Mouse (Mus musculus): ENCODE measurements around the gene Esrrg. TPM values are rescaled to one million over a fixed set of nuclear protein-coding genes. Genes with fewer than 3 reads are reported as not detected.

Esrrg gene
- polyA plus RNA-seq, 1 experiment from 2014 or later: 1.8 TPM

DNA sequence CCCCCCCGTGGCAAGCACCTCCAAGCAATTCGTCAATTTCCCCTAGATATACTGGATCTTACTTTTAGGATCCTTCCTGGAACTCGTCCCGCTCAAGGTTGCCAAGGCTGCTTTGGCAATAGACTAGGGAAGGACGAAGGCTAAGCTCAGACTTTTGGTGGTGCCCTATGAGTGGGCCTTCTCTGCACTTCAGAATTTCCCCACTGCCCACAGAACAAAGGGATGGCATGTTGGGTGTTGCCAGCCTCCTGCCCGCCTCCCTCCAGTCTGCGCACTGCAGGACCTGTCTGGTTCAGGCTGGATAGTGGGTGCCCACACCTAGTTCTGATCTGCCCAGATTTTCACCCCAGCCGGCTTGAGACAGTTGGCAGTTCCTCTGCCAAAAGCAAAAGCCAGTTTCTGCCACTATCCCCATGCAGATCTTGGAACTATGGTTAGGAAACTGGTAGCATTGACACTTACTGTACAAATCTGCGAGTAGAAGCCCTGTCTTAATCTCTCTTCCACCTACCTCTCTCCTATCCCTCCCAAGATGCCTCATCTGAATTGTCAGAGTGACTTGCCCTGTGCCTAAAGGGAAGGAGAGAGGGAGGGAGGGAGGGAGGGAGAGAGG lies 1.9 kb downstream of the Esrrg start:
- WGBS: 15% methylated on average over 8 of the region's 9 CpGs
- Histone ChIP-seq H3K27me3 (ENCODE audit: poor library complexity, severe bottlenecking) (peaks cover 82% of the 10 kb centered on the region), H3K27ac (no peak overlapping the region), H3K9me3 (no peaks in the 10 kb centered on the region), H3K36me3 (replicated peaks) (no peaks in the 10 kb centered on the region), H3K4me3 (no peak overlapping the region), H3K4me1 (peaks cover 52% of the 10 kb centered on the region)
- DNase-seq (ENCODE audit: extremely low spot score, low spot score): peak; percentile 20

- no peak for DNase-seq (ENCODE audit: extremely low spot score, low spot score)
- Histone ChIP-seq H3K9me3 (no peaks in the 10 kb centered on the region), H3K4me1 (peaks cover 38% of the 10 kb centered on the region), H3K36me3 (replicated peaks) (no peaks in the 10 kb centered on the region), H3K4me3 (no peak overlapping the region), H3K27me3 (ENCODE audit: poor library complexity, severe bottlenecking) (peaks cover 67% of the 10 kb centered on the region), H3K27ac (no peak overlapping the region)
- WGBS: 34% methylated on average over 5 of the region's 5 CpGs
Observed at GRCm38 (mm10) chr1:187611925-187612324, 3.3 kb downstream of the Esrrg start.

GRCm38 (mm10) chr1:187613277-187613676 lies 4.7 kb downstream of the Esrrg start:
- DNase-seq (ENCODE audit: extremely low spot score, low spot score): no peak
- no peaks in the 10 kb centered on the region for H3K36me3 ChIP-seq (replicated peaks)
- H3K27me3 ChIP-seq (ENCODE audit: poor library complexity, severe bottlenecking): peaks cover 54% of the 10 kb centered on the region
- H3K4me3 ChIP-seq: no peak overlapping the region
- no peaks in the 10 kb centered on the region for H3K9me3 ChIP-seq
- 79% methylated on average over 3 of the region's 3 CpGs for WGBS
- H3K4me1 ChIP-seq: peaks cover 25% of the 10 kb centered on the region
- no peak overlapping the region for H3K27ac ChIP-seq

DNA sequence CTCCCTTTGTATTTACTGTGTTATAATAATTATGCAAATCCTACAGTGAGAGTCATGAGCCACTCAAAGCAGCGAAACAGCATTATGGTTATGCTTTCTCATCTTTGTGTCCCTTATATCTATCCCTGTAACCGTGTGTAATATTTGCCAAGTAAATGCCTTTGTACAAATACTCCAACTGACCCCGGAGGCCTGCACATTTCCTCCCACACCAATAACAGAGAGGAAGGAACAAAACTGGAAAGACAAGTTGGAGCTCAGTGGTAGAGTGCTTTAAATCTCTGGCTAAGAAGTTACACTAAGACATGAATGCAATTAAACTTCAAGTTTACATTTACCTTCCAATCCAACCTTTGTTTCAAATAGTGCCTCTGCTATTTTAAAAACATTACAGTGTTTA lies 15.4 kb downstream of the Esrrg start:
- H3K27me3 ChIP-seq (ENCODE audit: poor library complexity, severe bottlenecking): no peaks in the 10 kb centered on the region
- H3K9me3 ChIP-seq: no peaks in the 10 kb centered on the region
- H3K36me3 ChIP-seq (replicated peaks): no peaks in the 10 kb centered on the region
- no peak overlapping the region for H3K4me3 ChIP-seq
- WGBS: 91% methylated on average over 3 of the region's 3 CpGs
- H3K4me1 ChIP-seq: no peaks in the 10 kb centered on the region
- no peak overlapping the region for H3K27ac ChIP-seq
- no peak for DNase-seq (ENCODE audit: extremely low spot score, low spot score)

GRCm38 (mm10) chr1:187630361-187630760 lies 21.8 kb downstream of the Esrrg start:
- Histone ChIP-seq H3K9me3 (no peaks in the 10 kb centered on the region), H3K27me3 (ENCODE audit: poor library complexity, severe bottlenecking) (no peaks in the 10 kb centered on the region), H3K4me1 (no peaks in the 10 kb centered on the region), H3K36me3 (replicated peaks) (no peaks in the 10 kb centered on the region), H3K27ac (no peak overlapping the region), H3K4me3 (no peak overlapping the region)
- 92% methylated on average over 8 of the region's 8 CpGs for WGBS
- no peak for DNase-seq (ENCODE audit: extremely low spot score, low spot score)

DNA sequence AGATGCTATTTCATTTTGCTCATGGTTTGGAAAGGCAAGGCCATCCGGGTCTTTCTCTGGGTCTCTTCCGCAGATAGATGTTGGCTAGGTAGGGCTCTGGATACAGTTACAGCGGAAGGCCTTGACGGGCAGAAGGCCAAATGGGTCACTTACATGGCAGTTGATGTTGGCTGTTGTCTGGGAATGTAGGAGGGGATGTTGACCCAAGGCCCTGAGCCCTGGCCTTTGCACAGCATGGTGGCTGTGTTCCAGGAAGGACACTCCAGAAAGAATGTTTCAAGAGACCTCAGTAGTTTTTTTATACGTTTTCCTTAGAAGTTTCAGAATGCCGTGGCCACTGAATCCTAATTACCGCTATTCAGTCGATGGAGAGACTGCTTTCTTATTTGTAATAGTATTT lies 22.9 kb downstream of the Esrrg start:
- H3K36me3 ChIP-seq (replicated peaks): no peaks in the 10 kb centered on the region
- no peak for DNase-seq (ENCODE audit: extremely low spot score, low spot score)
- H3K4me1 ChIP-seq: no peaks in the 10 kb centered on the region
- H3K9me3 ChIP-seq: no peaks in the 10 kb centered on the region
- WGBS: 89% methylated on average over 8 of the region's 8 CpGs
- no peaks in the 10 kb centered on the region for H3K27me3 ChIP-seq (ENCODE audit: poor library complexity, severe bottlenecking)
- no peak overlapping the region for H3K27ac ChIP-seq
- no peak overlapping the region for H3K4me3 ChIP-seq

DNA sequence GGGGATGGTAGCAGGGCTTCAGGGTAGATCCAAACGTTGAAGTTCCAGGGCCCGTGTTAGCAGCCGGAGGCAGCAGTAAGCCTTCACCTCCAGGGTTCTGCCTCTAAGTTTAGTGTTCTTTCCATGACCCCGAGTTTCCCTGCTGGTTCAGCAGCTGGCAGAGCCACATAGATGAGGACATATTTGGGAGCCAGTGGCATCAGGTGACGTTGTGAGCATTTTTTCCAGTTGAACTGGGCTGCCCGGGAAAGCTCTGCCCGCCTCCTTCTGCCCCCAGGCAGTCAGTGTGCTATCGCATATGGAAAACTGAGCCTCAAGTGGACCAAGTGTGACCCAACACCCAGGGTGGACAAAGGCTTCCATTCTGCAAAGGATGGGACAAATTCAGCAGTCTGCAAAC lies 36.7 kb downstream of the Esrrg start:
- Histone ChIP-seq H3K4me1 (no peaks in the 10 kb centered on the region), H3K27me3 (ENCODE audit: poor library complexity, severe bottlenecking) (peaks cover 6% of the 10 kb centered on the region; the same call in 1 of the 2 replicates), H3K27ac (no peak overlapping the region), H3K4me3 (no peak overlapping the region), H3K9me3 (no peaks in the 10 kb centered on the region), H3K36me3 (replicated peaks) (no peaks in the 10 kb centered on the region)
- 80% methylated on average over 8 of the region's 8 CpGs for WGBS
- no peak for DNase-seq (ENCODE audit: extremely low spot score, low spot score)

GRCm38 (mm10) chr1:187648551-187648950 lies 40.0 kb downstream of the Esrrg start:
- 93% methylated on average over 8 of the region's 8 CpGs for WGBS
- Histone ChIP-seq H3K4me1 (peaks cover 25% of the 10 kb centered on the region), H3K36me3 (replicated peaks) (no peaks in the 10 kb centered on the region), H3K9me3 (no peaks in the 10 kb centered on the region), H3K27ac (no peak overlapping the region), H3K4me3 (no peak overlapping the region), H3K27me3 (ENCODE audit: poor library complexity, severe bottlenecking) (peaks cover 28% of the 10 kb centered on the region)
- no peak for DNase-seq (ENCODE audit: extremely low spot score, low spot score)

GRCm38 (mm10) chr1:187649871-187650270 lies 41.3 kb downstream of the Esrrg start:
- DNase-seq (ENCODE audit: extremely low spot score, low spot score): no peak
- H3K4me1 ChIP-seq: peaks cover 25% of the 10 kb centered on the region
- H3K4me3 ChIP-seq: no peak overlapping the region
- no peaks in the 10 kb centered on the region for H3K9me3 ChIP-seq
- WGBS: 69% methylated on average over 5 of the region's 5 CpGs
- H3K36me3 ChIP-seq (replicated peaks): no peaks in the 10 kb centered on the region
- H3K27me3 ChIP-seq (ENCODE audit: poor library complexity, severe bottlenecking): peaks cover 31% of the 10 kb centered on the region
- no peak overlapping the region for H3K27ac ChIP-seq

DNA sequence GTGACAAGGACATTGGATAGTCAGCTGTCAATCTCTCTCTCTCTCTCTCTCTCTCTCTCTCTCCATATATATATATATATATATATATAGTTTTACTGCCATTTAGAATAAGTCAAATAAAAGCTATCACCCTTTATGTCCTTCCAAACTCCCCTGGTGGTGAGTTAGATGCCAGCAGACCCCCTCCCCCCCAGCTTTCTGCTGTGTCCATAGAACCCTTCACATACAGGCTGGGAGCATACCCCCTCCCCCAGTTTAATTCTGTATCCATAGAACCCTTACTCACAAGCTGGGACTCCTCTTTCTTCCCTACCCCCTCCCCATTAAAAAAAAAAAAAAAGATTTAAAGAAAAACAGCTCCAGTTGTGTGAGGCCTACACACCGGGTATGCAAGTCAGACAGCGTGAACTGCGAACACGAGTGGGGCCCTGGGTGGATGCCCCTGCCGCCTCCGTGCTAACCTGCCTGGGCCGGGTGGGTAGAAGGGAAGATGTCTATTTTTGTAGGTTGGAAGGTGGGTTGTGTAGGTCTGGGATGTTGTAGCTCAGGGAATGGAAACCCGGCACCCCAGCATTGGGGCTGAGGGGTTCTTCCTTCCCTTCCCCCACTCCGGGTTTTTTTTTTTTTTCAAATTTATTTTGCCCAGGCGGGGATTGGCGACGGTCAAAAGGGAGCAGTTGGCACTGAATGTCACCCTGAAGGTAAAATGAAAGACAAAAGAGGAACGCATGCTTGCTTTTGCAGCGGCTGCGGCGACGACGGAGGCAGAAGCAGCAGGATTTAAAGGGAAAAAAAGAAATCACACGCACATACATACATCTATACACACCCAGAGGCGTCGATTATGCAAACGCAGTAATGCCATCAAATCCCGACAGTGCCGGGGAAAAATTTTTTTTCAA lies 42.4 kb downstream of the Esrrg start:
- peaks cover 31% of the 10 kb centered on the region for H3K27me3 ChIP-seq (ENCODE audit: poor library complexity, severe bottlenecking)
- no peaks in the 10 kb centered on the region for H3K36me3 ChIP-seq (replicated peaks)
- peaks cover 25% of the 10 kb centered on the region for H3K4me1 ChIP-seq
- DNase-seq (ENCODE audit: extremely low spot score, low spot score): no peak
- H3K9me3 ChIP-seq: no peaks in the 10 kb centered on the region
- H3K27ac ChIP-seq: peak overlapping the region; percentile 90
- WGBS: 8% methylated on average over 24 of the region's 24 CpGs
- peak overlapping the region; percentile 68 for H3K4me3 ChIP-seq

DNA sequence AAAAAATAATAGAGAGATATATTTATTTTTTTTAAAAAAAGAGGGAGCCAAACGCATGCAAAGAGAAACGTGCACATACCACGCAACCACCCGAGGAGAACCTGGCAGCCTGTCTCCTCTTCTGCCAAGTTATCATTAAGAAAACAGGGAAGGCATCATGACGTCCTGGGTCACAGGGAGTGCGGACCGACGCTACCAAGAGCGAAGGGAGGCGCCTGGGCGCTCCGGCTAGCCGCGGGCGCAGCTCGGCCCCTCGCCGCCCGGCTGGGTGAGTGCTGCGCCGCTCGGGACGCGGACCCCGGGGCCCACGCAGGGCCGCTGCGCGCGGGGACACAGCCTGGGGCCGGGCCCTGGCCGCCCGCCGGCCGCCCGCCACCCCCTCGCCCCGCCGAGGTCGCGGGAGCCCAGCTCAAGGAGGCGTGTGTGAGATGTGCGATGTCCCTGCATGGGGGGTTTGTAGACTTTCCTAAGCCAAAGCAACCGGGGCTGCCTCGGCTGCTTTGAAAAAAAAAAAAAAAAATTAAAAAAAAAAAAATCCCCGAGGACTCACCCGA lies 43.2 kb downstream of the Esrrg start:
- H3K4me3 ChIP-seq: peak overlapping the region; percentile 68
- no peaks in the 10 kb centered on the region for H3K36me3 ChIP-seq (replicated peaks)
- DNase-seq (ENCODE audit: extremely low spot score, low spot score): peak; percentile 47
- WGBS: under 1% methylated on average over 47 of the region's 47 CpGs
- H3K27ac ChIP-seq: peak overlapping the region; percentile 90
- H3K4me1 ChIP-seq: peaks cover 25% of the 10 kb centered on the region
- no peaks in the 10 kb centered on the region for H3K9me3 ChIP-seq
- H3K27me3 ChIP-seq (ENCODE audit: poor library complexity, severe bottlenecking): peaks cover 31% of the 10 kb centered on the region

DNA sequence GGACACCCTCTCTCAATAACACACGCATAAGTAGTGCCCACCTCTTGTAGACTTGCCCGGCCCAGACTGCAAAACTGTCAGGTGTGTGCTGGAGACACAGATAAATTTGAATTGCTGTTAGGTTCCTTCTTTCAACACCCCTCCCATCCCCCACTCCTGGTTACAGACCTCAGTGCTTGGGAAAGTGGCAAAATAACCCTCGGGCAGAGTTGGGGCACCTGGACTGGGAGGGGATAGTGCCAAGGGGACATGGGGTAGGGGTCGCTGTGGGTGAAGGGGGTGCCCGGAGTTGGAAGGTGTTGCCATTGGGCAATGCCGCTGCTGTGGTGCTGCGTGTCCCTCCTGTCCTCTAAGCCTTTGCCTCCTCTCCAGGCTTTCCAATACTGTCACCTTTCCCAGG lies 43.9 kb downstream of the Esrrg start:
- peaks cover 25% of the 10 kb centered on the region for H3K4me1 ChIP-seq
- DNase-seq (ENCODE audit: extremely low spot score, low spot score): no peak
- H3K9me3 ChIP-seq: no peaks in the 10 kb centered on the region
- peak overlapping the region; percentile 68 for H3K4me3 ChIP-seq
- WGBS: 9% methylated on average over 7 of the region's 7 CpGs
- no peaks in the 10 kb centered on the region for H3K36me3 ChIP-seq (replicated peaks)
- 0 out of 2 replicates have a peak overlapping the region, but pooled peaks have one; percentile 48 for H3K27ac ChIP-seq
- peaks cover 31% of the 10 kb centered on the region for H3K27me3 ChIP-seq (ENCODE audit: poor library complexity, severe bottlenecking)

- no peak for DNase-seq (ENCODE audit: extremely low spot score, low spot score)
- WGBS: 58% methylated on average over 9 of the region's 9 CpGs
- Histone ChIP-seq H3K27me3 (ENCODE audit: poor library complexity, severe bottlenecking) (peaks cover 31% of the 10 kb centered on the region), H3K9me3 (no peaks in the 10 kb centered on the region), H3K4me1 (peaks cover 25% of the 10 kb centered on the region), H3K4me3 (no peak overlapping the region), H3K36me3 (replicated peaks) (no peaks in the 10 kb centered on the region), H3K27ac (no peak overlapping the region)
Observed at GRCm38 (mm10) chr1:187653390-187653789, 44.8 kb downstream of the Esrrg start.

All from forebrain, embryonic 10.5 days (tissue).